Mouse (Mus musculus): ENCODE data around the gene Mapk10. TPM values are rescaled to one million over a fixed set of nuclear protein-coding genes. Genes with fewer than 3 reads are reported as not detected.

Mapk10 gene
- total and polyA plus RNA-seq, 3 experiments, result 0.10 to 0.95 (median 0.47) TPM

Other genes with a start within 250 kb of the Mapk10 start
- gene Ptpn13, start 213.9 kb upstream of the Mapk10 start, total RNA-seq (2012; rRNA removed), result 0.04 TPM in 2 replicates
- not detected in 2 replicates for gene Ptpn13, start 213.9 kb upstream of the Mapk10 start, total RNA-seq (2014; rRNA removed)
- not detected in 2 replicates for gene Ptpn13, start 213.9 kb upstream of the Mapk10 start, polyA plus RNA-seq (2012; ENCODE audit: insufficient read length, low read depth)